Comparison of ENCODE assay signal across 1 mouse cellular context in the genomic region with DNA sequence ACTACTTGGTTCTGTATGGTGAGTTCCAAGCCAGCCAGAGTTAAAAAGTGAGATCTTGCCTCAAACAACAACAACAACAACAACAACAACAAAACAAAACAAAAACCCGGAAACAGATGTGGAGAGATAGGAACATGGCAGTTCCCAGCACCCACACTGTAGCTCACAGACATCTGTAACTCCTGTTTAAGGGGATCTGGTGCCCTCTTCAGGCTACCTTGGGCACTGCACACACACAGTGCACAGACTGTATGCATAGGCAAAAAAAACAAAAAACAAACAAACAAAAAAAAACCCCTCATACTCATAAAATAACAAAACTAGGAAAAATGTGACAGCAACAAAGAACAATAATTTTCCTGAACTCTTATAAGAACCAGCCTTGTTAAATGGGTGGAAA.
TF ChIP-seq lines count a peak whose summit lies in the region.

No protein-coding gene starts in this region.

TF ChIP-seq in CH12.LX, 34 proteins besides CTCF, POLR2A, EP300 and RAD21:
- TF ChIP-seq ELF1 (IDR thresholded peaks at IDR 0.05; ENCODE audit: low read depth, low read length) (no peak), TCF12 (IDR thresholded peaks at IDR 0.05; ENCODE audit: low read depth, low read length) (no peak), MAFK (IDR thresholded peaks at IDR 0.05; ENCODE audit: insufficient replicate concordance, low read length) (no peak), JUN (IDR thresholded peaks at IDR 0.05; ENCODE audit: insufficient read depth, low read depth, low read length) (no peak), KAT2A (IDR thresholded peaks at IDR 0.05; ENCODE audit: insufficient replicate concordance, low read length) (no peak), MEF2A (IDR thresholded peaks at IDR 0.05; ENCODE audit: borderline replicate concordance, low read depth, low read length) (no peak), ZMIZ1 (IDR thresholded peaks at IDR 0.05; ENCODE audit: low read depth, low read length) (no peak), BHLHE40 (IDR thresholded peaks at IDR 0.05; ENCODE audit: low read depth, low read length) (no peak), NELFE (IDR thresholded peaks at IDR 0.05; ENCODE audit: low read depth, low read length) (no peak)
